Mouse (Mus musculus) inflammation-experienced regulatory T-cells (primary cell): ENCODE data around the gene 4930578G10Rik. TPM values are rescaled to one million over a fixed set of nuclear protein-coding genes. Genes with fewer than 3 reads are reported as not detected.

Source experiments
- polyA plus RNA-seq, 2 experiments: library from polyadenylated mRNA; unstranded; fragments of 100-300 nt; shearing (Covaris generic); gene quantifications; one replicate each; pipeline ENCODE4 v1.2.1; 2017

The 4930578G10Rik gene
- under 1 TPM in 1 of 2 experiments, not detected in 1; 0.54 TPM for polyA plus RNA-seq

DNA sequence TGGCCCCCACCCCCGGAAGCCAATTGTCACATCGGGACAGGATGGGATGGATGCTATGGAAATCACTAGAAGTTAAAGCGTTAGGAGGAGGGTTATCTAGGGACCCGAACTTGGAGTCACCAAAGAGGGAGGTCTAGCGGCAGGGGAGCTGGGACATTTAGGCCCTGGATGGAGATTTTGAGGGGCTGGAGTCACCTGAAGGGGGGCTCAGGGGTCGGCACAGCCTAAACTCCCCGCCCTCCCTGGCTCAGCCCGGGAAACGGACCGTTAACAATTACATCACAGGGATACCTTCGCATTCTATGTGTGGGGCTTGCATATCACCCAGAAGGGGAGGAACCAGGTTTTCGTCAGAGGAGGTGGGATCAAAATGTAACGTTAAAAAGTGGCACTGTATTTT is at the start of gene 4930578G10Rik:
Gene 4930578G10Rik, plus strand, starts transcription at position 301 of the 400 bp plus-strand sequence.

DNA sequence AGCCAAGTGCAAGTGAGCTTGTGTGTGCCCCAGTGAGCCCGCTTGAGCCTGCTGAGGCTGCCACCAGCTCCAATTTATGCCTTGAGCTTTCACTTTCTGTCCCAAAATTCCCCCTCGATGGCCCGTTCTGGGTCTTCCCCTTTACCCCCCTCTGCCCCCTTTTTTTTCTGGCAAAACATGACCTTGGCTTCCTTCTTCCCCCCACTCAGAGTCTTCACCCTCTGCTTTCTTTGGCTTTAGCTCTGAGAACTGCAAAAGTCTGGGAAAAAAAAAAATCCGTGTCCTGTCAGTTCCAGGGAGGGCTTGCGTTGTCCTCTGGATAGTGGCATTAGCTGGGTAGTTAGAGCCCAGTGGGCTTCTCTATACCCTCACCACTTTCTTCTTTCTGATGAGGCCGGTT is 21.1 kb downstream of the 4930578G10Rik start, which contains the start of gene Ccl19:
Gene Ccl19, minus strand, starts transcription at position 101 of the 400 bp plus-strand sequence.

GRCm38 (mm10) chr4:42773893-42774292 is 38.5 kb downstream of the 4930578G10Rik start, which contains the start of gene Ccl21a:
Ccl21a (minus strand) TSS chr4:42773993.

GRCm38 (mm10) chr4:42853788-42854187 is 118.4 kb downstream of the 4930578G10Rik start, which contains the start of gene Fam205a1:
Fam205a1 (minus strand) TSS chr4:42853888.

GRCm38 (mm10) chr4:42856671-42857070 is 121.3 kb downstream of the 4930578G10Rik start, which contains the start of gene Gm12394:
Gm12394 (minus strand) TSS chr4:42856771.

GRCm38 (mm10) chr4:42874134-42874533 is 138.8 kb downstream of the 4930578G10Rik start, which contains the start of gene Fam205c:
Fam205c (minus strand) TSS chr4:42874234.

Other genes with a start within 250 kb of the 4930578G10Rik start
- not detected for gene Fam205a2, start 207.4 kb upstream of the 4930578G10Rik start, polyA plus RNA-seq
- gene Gm10591, start 123.3 kb upstream of the 4930578G10Rik start, polyA plus RNA-seq: not detected
- under 1 TPM in 1 of 2 experiments, not detected in 1; 0.95 TPM for gene Gm2564, start 105.8 kb upstream of the 4930578G10Rik start, polyA plus RNA-seq
- gene Ccl27b, start 80.3 kb upstream of the 4930578G10Rik start, polyA plus RNA-seq: not detected
- gene Il11ra2, start 73.7 kb upstream of the 4930578G10Rik start, polyA plus RNA-seq: not detected
- gene Ccl19, start 21.0 kb downstream of the 4930578G10Rik start, polyA plus RNA-seq: not detected
- 1 to 10 TPM in 1 of 2 experiments, under 1 TPM in 1; 0.48 to 9.3 TPM for gene Ccl21a, start 38.4 kb downstream of the 4930578G10Rik start, polyA plus RNA-seq
- not detected for gene Fam205a1, start 118.3 kb downstream of the 4930578G10Rik start, polyA plus RNA-seq
- under 1 TPM in 1 of 2 experiments, not detected in 1; 0.10 TPM for gene Gm12394, start 121.2 kb downstream of the 4930578G10Rik start, polyA plus RNA-seq
- gene Fam205c, start 138.7 kb downstream of the 4930578G10Rik start, polyA plus RNA-seq: not detected
- under 1 TPM; 0.44 to 0.52 TPM for gene Phf24, start 181.1 kb downstream of the 4930578G10Rik start, polyA plus RNA-seq
- 10 to 100 TPM; 12.5 to 18.8 TPM for gene Dnajb5, start 214.3 kb downstream of the 4930578G10Rik start, polyA plus RNA-seq
- under 1 TPM; 0.25 to 0.54 TPM for gene 1700022I11Rik, start 234.1 kb downstream of the 4930578G10Rik start, polyA plus RNA-seq